In the genomic region with DNA sequence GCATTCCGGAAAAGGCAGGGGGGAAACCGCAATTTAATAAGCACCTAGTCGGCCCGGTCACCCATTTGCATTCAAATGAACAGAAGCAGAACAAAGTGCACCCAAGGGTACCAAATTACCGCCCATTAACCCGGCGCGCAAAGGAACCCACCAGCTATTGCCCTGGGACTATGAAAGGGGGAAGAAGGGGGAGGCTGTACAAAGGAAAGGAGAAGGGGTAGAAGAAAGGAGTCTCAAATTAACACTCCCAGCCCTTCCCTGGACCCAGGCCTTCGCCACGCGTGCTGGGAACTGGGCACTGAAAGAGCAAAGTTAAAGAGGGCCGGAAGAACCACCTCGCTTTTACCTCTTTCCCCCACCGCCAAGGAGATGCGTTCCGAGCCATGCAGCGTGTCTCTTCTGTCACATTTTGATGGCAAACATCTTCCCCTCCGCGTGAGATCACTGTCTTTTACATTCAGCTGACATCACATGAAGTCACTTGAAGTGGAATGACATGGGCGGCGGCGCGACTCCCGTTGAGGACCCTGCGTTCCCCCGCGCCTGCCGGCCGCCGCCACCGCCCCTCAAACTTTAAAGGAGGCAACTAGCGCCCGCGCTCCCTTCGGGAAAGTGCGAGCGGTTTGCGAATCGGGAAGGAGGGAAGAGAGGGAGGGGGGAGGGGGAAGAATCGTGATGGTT, we compare ENCODE assay signal across 8 mouse cellular contexts. TPM values are rescaled to one million over a fixed set of nuclear protein-coding genes. Genes with fewer than 3 reads are reported as not detected.
DNase-seq lines count a peak whose midpoint lies in the region; ATAC-seq and TF ChIP-seq lines count a peak whose summit lies in the region.

No protein-coding gene starts in this region.

- H3K4me3 ChIP-seq in kidney, embryonic 15.5 days (replicated peaks), result peak overlapping the region; percentile 26
- no peak overlapping the region for H3K4me3 ChIP-seq in kidney, adult 2 months (ENCODE audit: insufficient read depth, low read depth, low read length)
- H3K4me3 ChIP-seq in forebrain, embryonic 14.5 days (ENCODE audit: low read depth, low read length), result peak overlapping the region; percentile 56
- H3K4me3 ChIP-seq in midbrain, embryonic 12.5 days, result peak overlapping the region; percentile 34

- peaks cover 100% of the 10 kb centered on the region for H3K27me3 ChIP-seq in kidney, embryonic 15.5 days
- peaks cover 8% of the 10 kb centered on the region for H3K27me3 ChIP-seq in kidney, adult 2 months (replicated peaks; ENCODE audit: control insufficient read depth, insufficient read depth, low read length)
- H3K27me3 ChIP-seq in forebrain, embryonic 14.5 days (replicated peaks; ENCODE audit: control insufficient read depth, insufficient read depth, low read length), result peaks cover 33% of the 10 kb centered on the region
- peaks cover 100% of the 10 kb centered on the region for H3K27me3 ChIP-seq in midbrain, embryonic 12.5 days

- WGBS in kidney, embryonic 15.5 days, result under 1% methylated on average over 40 of the region's 40 CpGs
- 2% methylated on average over 40 of the region's 40 CpGs for WGBS in kidney, adult 2 months
- under 1% methylated on average over 40 of the region's 40 CpGs for WGBS in forebrain, embryonic 14.5 days
- WGBS in midbrain, embryonic 12.5 days, result under 1% methylated on average over 40 of the region's 40 CpGs

- ATAC-seq in kidney, embryonic 15.5 days (replicated peaks; ENCODE audit: low FRiP score), result 0 out of 2 replicates have a peak, but pooled peaks have one; percentile 36
- peak; percentile 54 for ATAC-seq in forebrain, embryonic 14.5 days
- no peak for ATAC-seq in midbrain, embryonic 12.5 days (ENCODE audit: low FRiP score, low read depth)

- DNase-seq in kidney, adult 2 months, result no peak
- peak; percentile 91 for DNase-seq in brain, embryonic 14.5 days (ENCODE audit: low read depth)
- peak; percentile 82 for DNase-seq in forebrain, embryonic 14.5 days (ENCODE audit: low spot score)
- no peak for DNase-seq in urinary bladder, postnatal 14 days (ENCODE audit: low spot score)
- DNase-seq in natural killer cell, adult 2 months (ENCODE audit: low spot score in 2 of 2), result no peak
- no peak for DNase-seq in gastrocnemius, postnatal 36 days

- H3K27ac ChIP-seq in kidney, embryonic 15.5 days, result no peak overlapping the region
- H3K27ac ChIP-seq in kidney, adult 2 months (ENCODE audit: insufficient read depth, low read depth, low read length), result no peak overlapping the region
- H3K27ac ChIP-seq in forebrain, embryonic 14.5 days (ENCODE audit: low read depth, low read length), result peak overlapping the region; percentile 98
- peak overlapping the region; percentile 58; the same call in 1 of the 2 replicates for H3K27ac ChIP-seq in midbrain, embryonic 12.5 days (replicated peaks)

- no peak for TF ChIP-seq CTCF in kidney, adult 2 months (conservative IDR thresholded peaks at IDR 0.05; ENCODE audit: insufficient read depth, insufficient read length, low read depth, low read length)
- no peak for TF ChIP-seq CTCF in brain, embryonic 14.5 days (IDR thresholded peaks at IDR 0.05; ENCODE audit: borderline replicate concordance, extremely low read depth, insufficient read depth, insufficient read length)

- intact Hi-C loops in gastrocnemius, postnatal 36 days (cut with DNase I), result no loop called here

- H3K4me1 ChIP-seq in kidney, embryonic 15.5 days, result peaks cover 34% of the 10 kb centered on the region
- H3K4me1 ChIP-seq in kidney, adult 2 months (ENCODE audit: control insufficient read depth, insufficient read depth, low read length), result no peaks in the 10 kb centered on the region
- H3K4me1 ChIP-seq in forebrain, embryonic 14.5 days (ENCODE audit: control insufficient read depth, insufficient read depth, low read length), result peaks cover 11% of the 10 kb centered on the region; the same call in 1 of the 2 replicates
- H3K4me1 ChIP-seq in midbrain, embryonic 12.5 days, result peaks cover 50% of the 10 kb centered on the region

- H3K36me3 ChIP-seq in kidney, embryonic 15.5 days, result no peaks in the 10 kb centered on the region
- H3K36me3 ChIP-seq in kidney, adult 2 months (ENCODE audit: control insufficient read depth, insufficient read depth, low read length), result no peaks in the 10 kb centered on the region
- H3K36me3 ChIP-seq in forebrain, embryonic 14.5 days (ENCODE audit: control insufficient read depth, insufficient read depth, low read length), result peaks cover 8% of the 10 kb centered on the region; the same call in 1 of the 2 replicates
- H3K36me3 ChIP-seq in midbrain, embryonic 12.5 days, result no peaks in the 10 kb centered on the region

- no peak for TF ChIP-seq POLR2A in kidney, adult 2 months (IDR thresholded peaks at IDR 0.05; ENCODE audit: low read depth, low read length)
- TF ChIP-seq POLR2A in brain, embryonic 14.5 days (IDR thresholded peaks at IDR 0.05; ENCODE audit: borderline replicate concordance, extremely low read depth, insufficient read depth, insufficient read length, poor library complexity, severe bottlenecking), result no peak

- no peak overlapping the region for H3K9ac ChIP-seq in kidney, embryonic 15.5 days
- H3K9ac ChIP-seq in forebrain, embryonic 14.5 days (ENCODE audit: low read length), result peak overlapping the region; percentile 91
- H3K9ac ChIP-seq in midbrain, embryonic 12.5 days (replicated peaks), result 0 out of 2 replicates have a peak overlapping the region, but pooled peaks have one; percentile 11

- H3K4me2 ChIP-seq in kidney, embryonic 15.5 days, result peak overlapping the region; percentile 47
- peak overlapping the region; percentile 64 for H3K4me2 ChIP-seq in forebrain, embryonic 14.5 days (ENCODE audit: low read length)
- peak overlapping the region; percentile 29 for H3K4me2 ChIP-seq in midbrain, embryonic 12.5 days (replicated peaks)

- H3K9me3 ChIP-seq in kidney, embryonic 15.5 days (replicated peaks), result no peaks in the 10 kb centered on the region
- H3K9me3 ChIP-seq in forebrain, embryonic 14.5 days (replicated peaks; ENCODE audit: control insufficient read depth, low read length), result no peaks in the 10 kb centered on the region
- no peaks in the 10 kb centered on the region for H3K9me3 ChIP-seq in midbrain, embryonic 12.5 days

RNA-seq across cellular contexts. Expression of a gene that starts 2.6 kb away (rescaled TPM):
- polyA plus RNA-seq in kidney, embryonic 15.5 days (2015; fragmentation: Nextera tagmentation; extraction: Ambion mirVana), result not detected in 2 replicates
- not detected in 2 replicates for polyA plus RNA-seq in kidney, adult 2 months (2012; rRNA removed)
- 16.5 and 79.1 TPM in 2 replicates for polyA plus RNA-seq in brain, embryonic 14.5 days (2012; rRNA removed)
- 69.6 and 81.3 TPM in 2 replicates for polyA plus RNA-seq in forebrain, embryonic 14.5 days (2014; fragmentation: Nextera tagmentation; extraction: Ambion mirVana)
- polyA plus RNA-seq in midbrain, embryonic 12.5 days (2016; fragmentation: Nextera tagmentation; extraction: Ambion mirVana), result 2.9 and 7.7 TPM in 2 replicates
- total RNA-seq in gastrocnemius, postnatal 36 days (2021), result not detected

Comparison
In these comparisons a context has a peak if more than half of its experiments do, and no peak if none do; other contexts are left out.
1. H3K27ac ChIP-seq: peak in forebrain, embryonic 14.5 days (single experiment) and midbrain, embryonic 12.5 days (single experiment); none in kidney, embryonic 15.5 days (single experiment) and kidney, adult 2 months (single experiment).
2. DNase-seq: peak in brain, embryonic 14.5 days (single experiment) and forebrain, embryonic 14.5 days (single experiment); none in kidney, adult 2 months (single experiment), urinary bladder, postnatal 14 days (single experiment), natural killer cell, adult 2 months (0 of 2) and gastrocnemius, postnatal 36 days (0 of 2).
3. Peak in every context shown above with its lines, with median percentiles within 50 percentile points of each other: H3K4me2 ChIP-seq.